7 mouse cellular contexts compared by ENCODE assay signal in genomic region chr15:101283911-101284750, GRCm38 (mm10). TPM values are rescaled to one million over a fixed set of nuclear protein-coding genes. Genes with fewer than 3 reads are reported as not detected.
DNase-seq lines count a peak whose midpoint lies in the region; ATAC-seq lines count a peak whose summit lies in the region.

Atg101 (plus strand) TSS chr15:101284272.

- intact Hi-C loops in gastrocnemius, postnatal 36 days (cut with DNase I), result loop anchor here (2.0 kb wide), 2 partner anchors 31 to 43 kb away; no protein-coding TSS in a partner anchor
- intact Hi-C loops in left cerebral cortex, postnatal 25 days (cut with DNase I), result loop anchor here (1.0 to 2.0 kb wide), 4 partner anchors 31 to 63 kb away; partner anchors contain the start of gene Grasp

- H3K4me3 ChIP-seq in intestine, embryonic 15.5 days (replicated peaks), result peak within 1 kb of the TSS; percentile 86
- peak within 1 kb of the TSS; percentile 84 for H3K4me3 ChIP-seq in midbrain, embryonic 10.5 days

- peak within 1 kb of the TSS; percentile 95 for H3K4me2 ChIP-seq in intestine, embryonic 15.5 days (replicated peaks)

- DNase-seq in adrenal gland, adult 2 months, result peak; percentile 92
- DNase-seq in embryo, embryonic 11.5 days (ENCODE audit: low read depth, low spot score), result peak; percentile 85
- peak; percentile 84 to 87 for DNase-seq in gastrocnemius, postnatal 36 days
- peak; percentile 91 to 92 for DNase-seq in left cerebral cortex, postnatal 25 days (ENCODE audit: low spot score in 2 of 2)
- peak; percentile 92 for DNase-seq in midbrain, embryonic 10.5 days (ENCODE audit: low spot score)
- peak; percentile 89 for DNase-seq in right cerebral cortex, postnatal 4 days

- H3K9me3 ChIP-seq in intestine, embryonic 15.5 days, result no peaks in the 10 kb centered on the region
- no peaks in the 10 kb centered on the region for H3K9me3 ChIP-seq in midbrain, embryonic 10.5 days (replicated peaks)

- peak; percentile 93 for ATAC-seq in intestine, embryonic 15.5 days

- H3K9ac ChIP-seq in intestine, embryonic 15.5 days, result peak within 1 kb of the TSS; percentile 87

- peak within 1 kb of the TSS; percentile 72 for H3K27ac ChIP-seq in intestine, embryonic 15.5 days
- peak within 1 kb of the TSS; percentile 99 for H3K27ac ChIP-seq in midbrain, embryonic 10.5 days (replicated peaks)

- no peaks in the 10 kb centered on the region for H3K27me3 ChIP-seq in intestine, embryonic 15.5 days (replicated peaks)
- H3K27me3 ChIP-seq in midbrain, embryonic 10.5 days (ENCODE audit: low read depth, poor library complexity, severe bottlenecking), result no peaks in the 10 kb centered on the region

- WGBS in intestine, embryonic 15.5 days, result under 1% methylated on average over 61 of the region's 61 CpGs
- WGBS in midbrain, embryonic 10.5 days, result under 1% methylated on average over 61 of the region's 61 CpGs

- peaks cover 16% of the 10 kb centered on the region for H3K36me3 ChIP-seq in intestine, embryonic 15.5 days
- H3K36me3 ChIP-seq in midbrain, embryonic 10.5 days, result peaks cover 33% of the 10 kb centered on the region

- H3K4me1 ChIP-seq in intestine, embryonic 15.5 days (replicated peaks), result peaks cover 20% of the 10 kb centered on the region
- H3K4me1 ChIP-seq in midbrain, embryonic 10.5 days, result peaks cover 24% of the 10 kb centered on the region

RNA-seq across cellular contexts. Expression of gene Atg101, which starts in this region (rescaled TPM):
- 10 to 100 TPM; 38.6 to 58.8 TPM for total RNA-seq in adrenal gland, adult 2 months (2021)
- polyA plus RNA-seq in adrenal gland, adult 2 months (2012; rRNA removed), result 31.9 and 35.4 TPM in 2 replicates
- 10 to 100 TPM; 30.6 to 32.6 TPM for total RNA-seq in gastrocnemius, postnatal 36 days (2021)
- polyA plus RNA-seq in intestine, embryonic 15.5 days (2015; fragmentation: Nextera tagmentation; extraction: Ambion mirVana), result 61.1 and 62.0 TPM in 2 replicates
- 10 to 100 TPM; 40.3 to 43.6 TPM for total RNA-seq in left cerebral cortex, postnatal 25 days (2021)
- polyA plus RNA-seq in midbrain, embryonic 10.5 days (2016; fragmentation: Nextera tagmentation; extraction: Ambion mirVana), result 80.8 TPM in 2 replicates

Comparison
In these comparisons a context has a peak if more than half of its experiments do, and no peak if none do; other contexts are left out.
1. Peak in every context shown above with its lines: DNase-seq, ATAC-seq, H3K4me3 ChIP-seq and H3K27ac ChIP-seq.